Mouse (Mus musculus) C2C12 (cell line): ENCODE results near the gene Arl9. TPM values are rescaled to one million over a fixed set of nuclear protein-coding genes. Genes with fewer than 3 reads are reported as not detected.

Experiments used
- H3K27me3 ChIP-seq: one replicate; pipeline ENCODE4 v1.6.1; 2011; ENCODE audit not compliant: control insufficient read depth, insufficient read depth, insufficient read length
- H3K36me3 ChIP-seq: one replicate; pipeline ENCODE4 v1.6.1; 2011; ENCODE audit not compliant: control insufficient read depth, insufficient read depth
- H3K4me3 ChIP-seq: one replicate; pipeline ENCODE4 v1.5.1; 2011; ENCODE audit warnings: mild to moderate bottlenecking, control low read depth; ENCODE audit not compliant: poor library complexity, insufficient read depth, severe bottlenecking
- H3K79me2 ChIP-seq: one replicate; pipeline ENCODE4 v1.6.1; 2011; ENCODE audit not compliant: control insufficient read depth, insufficient read depth
- H3K79me3 ChIP-seq: one replicate; pipeline ENCODE4 v1.6.1; 2011; ENCODE audit warnings: low read depth, control low read depth
- H3ac ChIP-seq: one replicate; pipeline ENCODE3; 2011; ENCODE audit warnings: low read depth; ENCODE audit not compliant: control insufficient read depth, insufficient read length
- CEBPB ChIP-seq: IDR thresholded peaks from one replicate; pipeline ENCODE4 v1.6.1; 2011; ENCODE audit warnings: low read depth, mild to moderate bottlenecking, control low read depth, moderate library complexity
- CTCF ChIP-seq: IDR thresholded peaks from one replicate; pipeline ENCODE4 v1.5.1; 2011; ENCODE audit not compliant: control insufficient read depth, insufficient read depth, insufficient read length
- FOSL1 ChIP-seq: IDR thresholded peaks from one replicate; pipeline ENCODE4 v1.8.0; 2011; ENCODE audit warnings: mild to moderate bottlenecking, low read length; ENCODE audit not compliant: poor library complexity, insufficient read depth, severe bottlenecking
- MAX ChIP-seq: IDR thresholded peaks from one replicate; pipeline ENCODE4 v1.6.1; 2011; ENCODE audit warnings: mild to moderate bottlenecking, control low read depth
- MYOD1 ChIP-seq: IDR thresholded peaks from one replicate; pipeline ENCODE4 v1.6.1; 2011; ENCODE audit warnings: low read depth; ENCODE audit not compliant: control insufficient read depth, insufficient read length
- MYOG ChIP-seq: IDR thresholded peaks from one replicate; pipeline ENCODE4 v1.6.1; 2011; ENCODE audit not compliant: control insufficient read depth, insufficient read length; ENCODE audit errors: extremely low read depth
- USF1 ChIP-seq: IDR thresholded peaks from one replicate; pipeline ENCODE4 v1.6.1; 2011; ENCODE audit warnings: low read depth, mild to moderate bottlenecking, control low read depth, moderate library complexity
- polyA plus RNA-seq: library from polyadenylated mRNA; unstranded; fragments of >200 nt; fragmentation: generic; extraction: Trizol; gene quantifications from one replicate; pipeline ENCODE4 v1.2.1, GENCODE M21; 2012; ENCODE audit warnings: missing spikeins

Arl9 gene
- polyA plus RNA-seq, 1 experiment = not detected

GRCm38 (mm10) chr5:77056881-77057440 is 53.1 kb downstream of the Arl9 start:
- TF ChIP-seq MAX (no peak), CEBPB (no peak), FOSL1 (no peak), CTCF (no peak), MYOD1 (no peak), USF1 (no peak), MYOG (no peak)
- no peaks in the 10 kb centered on the region for H3K79me3 ChIP-seq
- H3K36me3 ChIP-seq = no peaks in the 10 kb centered on the region
- H3K79me2 ChIP-seq = no peaks in the 10 kb centered on the region
- no peak overlapping the region for H3K4me3 ChIP-seq
- peaks cover 6% of the 10 kb centered on the region for H3K27me3 ChIP-seq
- no peak overlapping the region for H3ac ChIP-seq

Other genes with a start within 250 kb of the Arl9 start
- gene Aasdh, start 98.5 kb upstream of the Arl9 start, polyA plus RNA-seq = 3.5 TPM
- gene Paics, start 52.7 kb upstream of the Arl9 start, polyA plus RNA-seq = 115 TPM
- 19.5 TPM for gene Ppat, start 52.5 kb upstream of the Arl9 start, polyA plus RNA-seq
- gene Srp72, start 29.4 kb upstream of the Arl9 start, polyA plus RNA-seq = 47.1 TPM
- gene Thegl, start 12.0 kb downstream of the Arl9 start, polyA plus RNA-seq = not detected
- 0.15 TPM for gene Hopx, start 111.1 kb downstream of the Arl9 start, polyA plus RNA-seq
- not detected for gene Spink2, start 207.4 kb downstream of the Arl9 start, polyA plus RNA-seq